Mouse (Mus musculus) MEL (cell line): ENCODE measurements at regions not wholly inside any gene's neighbourhood (a gene's known extent, or its start where the extent isn't known, plus 50 kb on each side); places are given as distances from the start of the nearest gene placed in this dataset.

Experiments
- DNase-seq: peaks from one replicate; pipeline ENCODE4 v3.0.0; 2011; ENCODE audit warnings: low read depth, low spot score
- H3K27ac ChIP-seq: 2 replicates; pipeline ENCODE4 v1.5.1; 2012; ENCODE audit warnings: low read depth, mild to moderate bottlenecking, control low read depth, low read length, moderate library complexity; ENCODE audit not compliant: control insufficient read depth
- H3K27me3 ChIP-seq, 2 experiments: fragments of 150-350 bp in 1 of 2; sonication (generic) in 1 of 2; 2 replicates each; pipeline ENCODE4 v1.6.1; 2012; ENCODE audit warnings: low read length in 2 of 2, mild to moderate bottlenecking in 2 of 2, improper control_type of control experiment in 1 of 2, moderate library complexity in 1 of 2; ENCODE audit not compliant: insufficient read depth in 2 of 2, control insufficient read depth in 1 of 2
- H3K36me3 ChIP-seq, 2 experiments: 2 replicates each; pipeline ENCODE4 v1.6.1; 2012 to 2014; ENCODE audit warnings: low read length in 2 of 2, improper control_type of control experiment in 1 of 2, inconsistent platforms in 1 of 2, mild to moderate bottlenecking in 1 of 2; ENCODE audit not compliant: insufficient read depth in 2 of 2, control insufficient read depth in 1 of 2
- H3K4me1 ChIP-seq, 2 experiments: fragments of 150-350 bp in 1 of 2; sonication (generic) in 1 of 2; 2 replicates each; pipeline ENCODE4 v1.6.1; 2012; ENCODE audit warnings: low read length in 2 of 2, improper control_type of control experiment in 1 of 2, mild to moderate bottlenecking in 1 of 2; ENCODE audit not compliant: insufficient read depth in 2 of 2, control insufficient read depth in 1 of 2
- H3K4me3 ChIP-seq, 2 experiments: fragments of 150-350 bp in 1 of 2; sonication (generic) in 1 of 2; 2 replicates each; pipeline ENCODE4 v1.5.1; 2012; ENCODE audit warnings: low read depth in 2 of 2, low read length in 2 of 2, mild to moderate bottlenecking in 2 of 2, moderate library complexity in 2 of 2, control low read depth in 1 of 2, improper control_type of control experiment in 1 of 2; ENCODE audit not compliant: control insufficient read depth in 1 of 2, insufficient read depth in 1 of 2
- H3K79me2 ChIP-seq: 2 replicates; pipeline ENCODE4 v1.6.1; 2012; ENCODE audit warnings: mild to moderate bottlenecking, low read length, moderate library complexity; ENCODE audit not compliant: control insufficient read depth, poor library complexity, insufficient read depth
- H3K9ac ChIP-seq: 2 replicates; pipeline ENCODE4 v1.6.1; 2012; ENCODE audit warnings: low read depth, mild to moderate bottlenecking, control low read depth, low read length, moderate library complexity; ENCODE audit not compliant: control insufficient read depth, poor library complexity, severe bottlenecking
- H3K9me3 ChIP-seq: fragments of 150-350 bp; sonication (generic); replicated peaks from 2 replicates; pipeline ENCODE4 v1.6.1; 2012; ENCODE audit warnings: mild to moderate bottlenecking, low read length, improper control_type of control experiment, moderate library complexity; ENCODE audit not compliant: insufficient read depth
- BHLHE40 ChIP-seq: IDR thresholded peaks from 2 replicates; pipeline ENCODE4 v1.6.1; 2012; ENCODE audit warnings: low read depth, mild to moderate bottlenecking, inconsistent platforms, low read length, improper control_type of control experiment, borderline replicate concordance
- CHD1 ChIP-seq: IDR thresholded peaks from 2 replicates; pipeline ENCODE4 v1.6.1; 2012; ENCODE audit warnings: low read depth, mild to moderate bottlenecking, inconsistent platforms, low read length, improper control_type of control experiment
- CTCF ChIP-seq, 3 experiments: IDR thresholded peaks in 2 of 3; conservative IDR thresholded peaks in 1 of 3; 2 replicates each; pipeline ENCODE4 v1.5.1; 2011 to 2012; ENCODE audit warnings: low read length in 3 of 3, low read depth in 2 of 3, mild to moderate bottlenecking in 2 of 3, improper control_type of control experiment in 1 of 3, inconsistent platforms in 1 of 3, mixed read lengths in 1 of 3, moderate library complexity in 1 of 3; ENCODE audit not compliant: control insufficient read depth in 1 of 3, insufficient read depth in 1 of 3, poor library complexity in 1 of 3, severe bottlenecking in 1 of 3
- E2F4 ChIP-seq: IDR thresholded peaks from 2 replicates; pipeline ENCODE4 v1.6.1; 2011; ENCODE audit warnings: low read depth, low read length, improper control_type of control experiment, borderline replicate concordance
- ELF1 ChIP-seq: IDR thresholded peaks from 2 replicates; pipeline ENCODE4 v1.6.1; 2014; ENCODE audit warnings: low read depth, mild to moderate bottlenecking, inconsistent platforms, low read length, improper control_type of control experiment, moderate library complexity
- EP300 ChIP-seq, 2 experiments: IDR thresholded peaks; 2 replicates each; pipeline ENCODE4 v1.6.1; 2011; ENCODE audit warnings: improper control_type of control experiment in 2 of 2, low read length in 2 of 2, low read depth in 1 of 2, mild to moderate bottlenecking in 1 of 2
- GABPA ChIP-seq: IDR thresholded peaks from 2 replicates; pipeline ENCODE4 v1.6.1; 2012; ENCODE audit warnings: low read depth, mild to moderate bottlenecking, inconsistent platforms, low read length, improper control_type of control experiment, moderate library complexity
- GATA1 ChIP-seq: IDR thresholded peaks from 2 replicates; pipeline ENCODE4 v1.6.1; 2011; ENCODE audit warnings: low read depth, low read length, improper control_type of control experiment
- HCFC1 ChIP-seq: IDR thresholded peaks from 2 replicates; pipeline ENCODE4 v1.6.1; 2012; ENCODE audit warnings: low read depth, mild to moderate bottlenecking, inconsistent platforms, low read length, improper control_type of control experiment, moderate library complexity
- JUND ChIP-seq: IDR thresholded peaks from 2 replicates; pipeline ENCODE4 v1.6.1; 2011; ENCODE audit warnings: low read depth, mild to moderate bottlenecking, improper control_type of control experiment, low read length
- MAFK ChIP-seq: IDR thresholded peaks from 2 replicates; pipeline ENCODE4 v1.6.1; 2011; ENCODE audit warnings: low read depth, mild to moderate bottlenecking, low read length, improper control_type of control experiment, borderline replicate concordance
- MAX ChIP-seq: IDR thresholded peaks from 2 replicates; pipeline ENCODE4 v1.6.1; 2011; ENCODE audit warnings: low read length, improper control_type of control experiment
- MAZ ChIP-seq: IDR thresholded peaks from 2 replicates; pipeline ENCODE4 v1.6.1; 2012; ENCODE audit warnings: low read depth, mild to moderate bottlenecking, inconsistent platforms, low read length, improper control_type of control experiment
- MEF2A ChIP-seq: IDR thresholded peaks from 2 replicates; pipeline ENCODE4 v1.6.1; 2014; ENCODE audit warnings: low read depth, mild to moderate bottlenecking, inconsistent platforms, low read length, improper control_type of control experiment; ENCODE audit not compliant: poor library complexity, insufficient replicate concordance, severe bottlenecking; ENCODE audit errors: extremely low read depth
- MYC ChIP-seq: IDR thresholded peaks from 2 replicates; pipeline ENCODE4 v1.6.1; 2011; ENCODE audit warnings: low read depth, mild to moderate bottlenecking, low read length, improper control_type of control experiment, moderate library complexity
- NELFE ChIP-seq: IDR thresholded peaks from 2 replicates; pipeline ENCODE4 v1.6.1; 2011; ENCODE audit warnings: low read depth, low read length, improper control_type of control experiment
- NRF1 ChIP-seq: IDR thresholded peaks from 2 replicates; pipeline ENCODE4 v1.6.1; 2014; ENCODE audit warnings: low read depth, mild to moderate bottlenecking, inconsistent platforms, low read length, improper control_type of control experiment, moderate library complexity; ENCODE audit not compliant: poor library complexity, insufficient read depth, severe bottlenecking
- POLR2A ChIP-seq, 2 experiments: IDR thresholded peaks; 2 replicates each; pipeline ENCODE4 v1.6.1; 2011 to 2012; ENCODE audit warnings: low read length in 2 of 2, mild to moderate bottlenecking in 2 of 2, control low read depth in 1 of 2, improper control_type of control experiment in 1 of 2, low read depth in 1 of 2, moderate library complexity in 1 of 2; ENCODE audit not compliant: control insufficient read depth in 1 of 2, insufficient read depth in 1 of 2, poor library complexity in 1 of 2
- POLR2AphosphoS2 ChIP-seq: IDR thresholded peaks from 2 replicates; pipeline ENCODE4 v1.6.1; 2011; ENCODE audit warnings: low read length, improper control_type of control experiment
- RAD21 ChIP-seq: IDR thresholded peaks from 2 replicates; pipeline ENCODE4 v1.6.1; 2011; ENCODE audit warnings: mild to moderate bottlenecking, low read depth, low read length, improper control_type of control experiment
- RCOR1 ChIP-seq: IDR thresholded peaks from 2 replicates; pipeline ENCODE4 v1.6.1; 2012; ENCODE audit warnings: low read depth, mild to moderate bottlenecking, inconsistent platforms, low read length, improper control_type of control experiment
- SIN3A ChIP-seq: IDR thresholded peaks from 2 replicates; pipeline ENCODE4 v1.6.1; 2012; ENCODE audit warnings: low read length, improper control_type of control experiment, inconsistent platforms
- SMC3 ChIP-seq: IDR thresholded peaks from 2 replicates; pipeline ENCODE4 v1.6.1; 2011; ENCODE audit warnings: low read depth, low read length, improper control_type of control experiment
- TBP ChIP-seq: IDR thresholded peaks from 2 replicates; pipeline ENCODE4 v1.8.0; 2011; ENCODE audit warnings: low read depth, low read length, improper control_type of control experiment
- TCF12 ChIP-seq: IDR thresholded peaks from 2 replicates; pipeline ENCODE4 v1.6.1; 2014; ENCODE audit warnings: low read depth, mild to moderate bottlenecking, inconsistent platforms, low read length, improper control_type of control experiment, moderate library complexity
- ZKSCAN1 ChIP-seq: IDR thresholded peaks from 2 replicates; pipeline ENCODE4 v1.6.1; 2012; ENCODE audit warnings: low read depth, mild to moderate bottlenecking, inconsistent platforms, low read length, improper control_type of control experiment, moderate library complexity

DNA sequence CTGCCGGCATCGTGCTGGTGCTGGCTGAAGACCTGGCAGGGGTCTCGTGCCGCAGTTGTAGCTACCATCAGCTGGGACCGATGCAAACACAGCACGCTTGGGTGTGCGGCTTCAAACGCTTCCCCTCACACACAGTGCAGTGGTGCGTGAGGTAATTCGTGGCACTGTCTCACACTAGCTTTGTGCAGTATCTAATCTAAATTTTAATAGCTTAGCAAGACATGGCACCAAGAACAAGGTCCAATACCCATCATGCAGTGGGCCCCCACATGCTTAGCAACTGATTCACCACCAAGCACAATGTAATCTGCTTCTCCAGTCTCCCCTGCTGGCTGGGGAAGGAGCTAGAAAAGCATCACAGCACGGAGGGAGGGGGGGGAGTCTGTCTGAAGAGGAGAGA lies 348.2 kb upstream of the Cdh4 start:
- Histone ChIP-seq H3K4me3 (no peak overlapping the region), H3K9ac (no peak overlapping the region), H3K36me3 (no peaks in the 10 kb centered on the region)
- TF ChIP-seq E2F4 (no peak), POLR2AphosphoS2 (no peak), ZKSCAN1 (no peak), NRF1 (no peak), MAX (no peak), MAFK (no peak), MAZ (no peak), JUND (no peak), MYC (no peak), MEF2A (no peak), CHD1 (no peak), TBP (no peak), CTCF (IDR thresholded peaks at IDR 0.05 in 2 of 3, conservative IDR thresholded peaks at IDR 0.05 in 1 of 3; ENCODE audit: control insufficient read depth in 1 of 3, insufficient read depth in 1 of 3, low read depth in 2 of 3, low read length in 3 of 3, poor library complexity in 1 of 3, severe bottlenecking in 1 of 3) (no peak), EP300 (IDR thresholded peaks at IDR 0.05; ENCODE audit: low read depth in 1 of 2, low read length in 2 of 2) (no peak), BHLHE40 (no peak), GABPA (no peak), TCF12 (no peak), GATA1 (no peak)
- TF ChIP-seq, all 39 proteins: peak for 0
- DNase-seq = no peak
- Histone ChIP-seq H3K27ac (no peak overlapping the region), H3K4me1 (no peaks in the 10 kb centered on the region), H3K9me3 (no peaks in the 10 kb centered on the region), H3K79me2 (no peaks in the 10 kb centered on the region), H3K27me3 (no peaks in the 10 kb centered on the region; a peak in 1 of 4 replicates)

DNA sequence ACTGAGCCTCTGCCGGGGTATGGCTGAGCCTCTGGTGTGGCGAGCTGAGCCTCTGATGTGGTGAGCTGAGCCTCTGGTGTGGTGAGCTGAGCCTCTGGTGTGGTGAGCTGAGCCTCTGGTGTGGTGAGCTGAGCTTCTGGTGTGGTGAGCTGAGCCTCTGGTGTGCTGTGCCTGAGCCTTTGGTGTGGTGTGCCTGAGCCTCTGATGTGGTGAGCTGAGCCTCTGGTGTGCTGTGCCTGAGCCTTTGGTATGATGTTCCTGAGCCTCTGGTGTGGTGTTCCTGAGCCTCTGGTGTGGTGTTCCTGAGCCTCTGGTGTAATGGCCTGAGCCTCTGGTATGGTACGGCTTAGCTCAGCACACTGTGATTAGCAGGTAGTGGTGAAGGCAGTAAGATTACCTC lies 346.2 kb upstream of the Cdh4 start:
- no peaks in the 10 kb centered on the region for H3K79me2 ChIP-seq
- DNase-seq = no peak
- no peaks in the 10 kb centered on the region; a peak in 1 of 4 replicates for H3K27me3 ChIP-seq
- H3K4me3 ChIP-seq = no peak overlapping the region
- H3K36me3 ChIP-seq = no peaks in the 10 kb centered on the region
- no peak for TF ChIP-seq JUND
- no peak for TF ChIP-seq SIN3A
- no peak for TF ChIP-seq BHLHE40
- TF ChIP-seq RAD21 = no peak
- no peak for TF ChIP-seq RCOR1
- no peak for TF ChIP-seq ELF1
- no peak for TF ChIP-seq NELFE
- TF ChIP-seq HCFC1 = no peak
- no peak for TF ChIP-seq POLR2A (IDR thresholded peaks at IDR 0.05; ENCODE audit: control insufficient read depth in 1 of 2, insufficient read depth in 1 of 2, low read depth in 1 of 2, low read length in 2 of 2, poor library complexity in 1 of 2)
- TF ChIP-seq CHD1 = no peak
- no peak for TF ChIP-seq MEF2A
- TF ChIP-seq EP300 (IDR thresholded peaks at IDR 0.05; ENCODE audit: low read depth in 1 of 2, low read length in 2 of 2) = no peak
- TF ChIP-seq SMC3 = no peak
- TF ChIP-seq, all 39 proteins: peak for 0
- H3K27ac ChIP-seq = no peak overlapping the region
- no peaks in the 10 kb centered on the region for H3K4me1 ChIP-seq
- H3K9me3 ChIP-seq = no peaks in the 10 kb centered on the region
- no peak overlapping the region for H3K9ac ChIP-seq
